Mouse (Mus musculus) neural tube, embryonic 10.5 days (tissue): ENCODE data around the gene Galnt10.

Source experiments
- DNase-seq: peaks from one replicate; pipeline ENCODE4 v3.0.0-alpha.2; 2017; ENCODE audit warnings: low spot score; ENCODE audit errors: extremely low spot score

Galnt10 gene

GRCm38 (mm10) chr11:57658214-57658613, 13.0 kb downstream of the Galnt10 start:
- no peak for DNase-seq

- no peak for DNase-seq
These were observed 13.5 kb downstream of the Galnt10 start for GRCm38 (mm10) chr11:57658751-57659150.

- DNase-seq = no peak
These were observed 14.9 kb downstream of the Galnt10 start for GRCm38 (mm10) chr11:57660156-57660555.

- DNase-seq = no peak
These were observed 15.6 kb downstream of the Galnt10 start for GRCm38 (mm10) chr11:57660814-57661213.

GRCm38 (mm10) chr11:57661492-57662229, 16.4 kb downstream of the Galnt10 start:
- no peak for DNase-seq

- no peak for DNase-seq
These were observed 17.0 kb downstream of the Galnt10 start for GRCm38 (mm10) chr11:57662231-57662630.

- no peak for DNase-seq
These were observed 18.0 kb downstream of the Galnt10 start for GRCm38 (mm10) chr11:57663271-57663670.

- DNase-seq = no peak
These were observed 19.5 kb downstream of the Galnt10 start for GRCm38 (mm10) chr11:57664741-57665140.

- DNase-seq = no peak
These were observed 23.0 kb downstream of the Galnt10 start for GRCm38 (mm10) chr11:57668271-57668670.

- DNase-seq = no peak
These were observed 24.3 kb downstream of the Galnt10 start for GRCm38 (mm10) chr11:57669522-57669921.

- no peak for DNase-seq
These were observed 26.0 kb downstream of the Galnt10 start for GRCm38 (mm10) chr11:57671120-57671697.

GRCm38 (mm10) chr11:57671797-57672196, 26.6 kb downstream of the Galnt10 start:
- DNase-seq = no peak

- DNase-seq = no peak
These were observed 27.8 kb downstream of the Galnt10 start for GRCm38 (mm10) chr11:57672995-57673394.

GRCm38 (mm10) chr11:57673977-57674687, 28.9 kb downstream of the Galnt10 start:
- no peak for DNase-seq

GRCm38 (mm10) chr11:57677261-57677660, 32.0 kb downstream of the Galnt10 start:
- no peak for DNase-seq

GRCm38 (mm10) chr11:57682589-57682988, 37.3 kb downstream of the Galnt10 start:
- no peak for DNase-seq

GRCm38 (mm10) chr11:57683125-57683524, 37.9 kb downstream of the Galnt10 start:
- DNase-seq = no peak

GRCm38 (mm10) chr11:57683931-57684330, 38.7 kb downstream of the Galnt10 start:
- DNase-seq = no peak

- no peak for DNase-seq
These were observed 39.6 kb downstream of the Galnt10 start for GRCm38 (mm10) chr11:57684891-57685290.

- DNase-seq = no peak
These were observed 40.6 kb downstream of the Galnt10 start for GRCm38 (mm10) chr11:57685689-57686454.

- DNase-seq = no peak
These were observed 41.6 kb downstream of the Galnt10 start for GRCm38 (mm10) chr11:57686797-57687196.

- no peak for DNase-seq
These were observed 42.0 kb downstream of the Galnt10 start for GRCm38 (mm10) chr11:57687258-57687657.
